Mouse (Mus musculus) retina, postnatal 7 days (tissue): ENCODE results near the gene Rhox2b.
"Not testable (repeated sequence)": the region's sequence is repeated elsewhere in the genome, so short reads cannot be mapped to it uniquely, and the experiment has no call there.

Experiments used
- DNase-seq: peaks from one replicate; pipeline ENCODE4 v3.0.0-alpha.2; 2012; ENCODE audit warnings: low read depth, low spot score

Gene Rhox2b

DNA sequence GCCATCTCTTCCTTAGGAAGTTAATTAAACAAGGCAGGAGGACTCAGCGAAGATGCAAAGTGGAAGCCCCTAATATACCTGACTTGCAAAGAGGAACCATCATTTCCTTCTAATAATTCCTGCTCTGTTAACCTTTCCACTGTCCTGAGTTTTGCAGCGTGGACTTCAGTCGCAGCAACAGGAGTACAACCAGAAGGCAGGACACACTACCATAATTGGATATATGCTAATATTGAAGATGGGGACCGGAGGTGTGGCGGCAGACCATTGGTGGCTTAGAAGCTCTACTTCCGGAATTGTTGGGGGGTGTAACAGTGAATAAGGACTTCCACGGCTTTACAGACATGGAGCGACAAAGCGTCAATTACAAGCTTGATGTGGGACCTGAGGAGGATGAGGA, at the start of gene Rhox2b:
TSS of gene Rhox2b (plus strand) at position 301 of the 400 bp plus-strand sequence.
- DNase-seq, result not testable (repeated sequence)

DNA sequence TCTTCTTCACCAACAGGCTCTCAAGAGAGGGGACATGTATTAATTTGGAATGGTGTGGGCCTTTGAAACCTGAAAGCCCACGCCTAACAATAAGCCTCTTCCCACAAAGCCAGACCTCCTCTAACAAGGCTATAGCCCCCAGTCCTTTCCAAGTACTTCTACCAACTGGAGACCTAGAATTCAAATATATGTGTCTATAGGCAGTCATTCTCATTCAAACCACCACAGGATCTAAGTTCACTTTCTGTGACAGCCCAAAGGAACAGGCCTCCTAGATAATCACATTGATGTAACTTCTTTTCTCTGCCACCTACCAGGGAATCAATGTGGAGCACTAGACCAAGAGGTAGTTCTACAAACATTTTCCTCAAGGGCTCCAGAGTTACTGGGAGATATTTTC, 32.1 kb upstream of the Rhox2b start, which contains the start of gene Rhox3a2:
TSS of gene Rhox3a2 (plus strand) at position 301 of the 400 bp plus-strand sequence.
- not testable (repeated sequence) for DNase-seq

DNA sequence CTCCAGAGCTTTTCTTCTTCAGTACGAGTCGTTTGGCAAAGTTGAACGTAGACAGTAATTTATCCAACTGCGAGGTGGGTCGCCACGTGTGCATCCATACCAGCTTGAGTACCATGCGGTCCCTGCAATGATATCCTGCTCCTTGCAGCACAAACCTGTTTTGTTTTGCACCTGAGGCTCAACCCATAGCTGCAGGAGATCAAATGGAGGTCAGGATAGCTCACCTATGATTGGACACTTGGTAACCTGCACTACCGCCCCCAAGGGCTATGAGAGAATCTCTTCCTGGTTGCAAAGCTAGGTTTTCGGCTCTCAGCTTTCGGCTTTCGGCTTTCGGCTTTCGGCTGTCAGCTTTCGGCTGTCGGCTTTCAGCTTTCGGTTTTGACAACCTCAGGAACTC, 21.3 kb upstream of the Rhox2b start, which contains the start of gene Rhox4a2:
TSS of gene Rhox4a2 (plus strand) at position 301 of the 400 bp plus-strand sequence.
- not testable (repeated sequence) for DNase-seq

GRCm38 (mm10) chrX:37432194-37432593, 20.3 kb downstream of the Rhox2b start, which contains the start of gene Rhox4b:
Gene Rhox4b (plus strand): TSS chrX:37432494.
- DNase-seq, result not testable (repeated sequence)

DNA sequence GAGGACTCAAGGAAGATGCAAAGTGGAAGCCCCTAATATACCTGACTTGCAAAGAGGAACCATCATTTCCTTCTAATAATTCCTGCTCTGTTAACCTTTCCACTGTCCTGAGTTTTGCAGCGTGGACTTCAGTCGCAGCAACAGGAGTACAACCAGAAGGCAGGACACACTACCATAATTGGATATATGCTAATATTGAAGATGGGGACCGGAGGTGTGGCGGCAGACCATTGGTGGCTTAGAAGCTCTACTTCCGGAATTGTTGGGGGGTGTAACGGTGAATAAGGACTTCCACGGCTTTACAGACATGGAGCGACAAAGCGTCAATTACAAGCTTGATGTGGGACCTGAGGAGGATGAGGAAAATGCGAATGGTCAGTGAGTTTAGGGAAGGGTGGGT, 41.5 kb downstream of the Rhox2b start, which contains the start of gene Rhox2c:
TSS of gene Rhox2c (plus strand) at position 301 of the 400 bp plus-strand sequence.
- DNase-seq, result not testable (repeated sequence)

DNA sequence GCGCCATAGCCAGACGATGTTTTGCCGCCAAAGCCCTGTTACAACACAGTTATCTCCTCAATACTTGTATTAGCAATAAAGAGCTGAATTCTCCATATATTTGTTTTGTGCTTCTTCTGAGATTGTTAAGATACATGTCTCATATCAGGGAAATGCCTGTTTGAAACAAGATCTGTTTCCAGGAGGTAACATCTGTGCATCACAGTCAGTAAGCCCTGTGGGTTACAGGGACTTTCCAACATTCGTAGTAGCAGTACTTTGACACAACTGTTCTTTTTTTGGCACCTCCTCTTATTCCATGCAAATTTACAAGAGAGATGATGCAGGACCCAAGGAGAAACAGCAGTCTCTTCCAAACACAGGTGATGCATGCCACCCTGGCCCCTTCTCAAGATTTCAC, 46.4 kb downstream of the Rhox2b start, which contains the start of gene Rhox3c:
TSS of gene Rhox3c (plus strand) at position 301 of the 400 bp plus-strand sequence.
- not testable (repeated sequence) for DNase-seq
